Mouse (Mus musculus) mature B cell (primary cell): Measurements from ENCODE around the gene Catspere2.
"Not testable (repeated sequence)": the region's sequence is repeated elsewhere in the genome, so short reads cannot be mapped to it uniquely, and the experiment has no call there.

Experiments used
- in situ Hi-C: fragments of 300-500 bp; cut with MboI; formaldehyde crosslinking; loops from 2 replicates; pipeline ENCODE4 v1.14.3; 2019

Gene Catspere2

GRCm38 (mm10) chr1:177983024-177983450 is at the start of gene Catspere2:
Gene Catspere2, plus strand, starts transcription at chr1:177983423.
- in situ Hi-C loops: loop anchor here (10.0 kb wide), 1 partner anchor 188 kb away; the partner anchor contains the start of gene Adss

GRCm38 (mm10) chr1:177940422-177940977 is 42.7 kb upstream of the Catspere2 start:
- in situ Hi-C loops: not testable (repeated sequence)

- in situ Hi-C loops: loop anchor here (10.0 kb wide), 1 partner anchor 186 kb away; the partner anchor contains the start of gene Adss
These were observed 1.9 kb upstream of the Catspere2 start for GRCm38 (mm10) chr1:177981276-177981675.

DNA sequence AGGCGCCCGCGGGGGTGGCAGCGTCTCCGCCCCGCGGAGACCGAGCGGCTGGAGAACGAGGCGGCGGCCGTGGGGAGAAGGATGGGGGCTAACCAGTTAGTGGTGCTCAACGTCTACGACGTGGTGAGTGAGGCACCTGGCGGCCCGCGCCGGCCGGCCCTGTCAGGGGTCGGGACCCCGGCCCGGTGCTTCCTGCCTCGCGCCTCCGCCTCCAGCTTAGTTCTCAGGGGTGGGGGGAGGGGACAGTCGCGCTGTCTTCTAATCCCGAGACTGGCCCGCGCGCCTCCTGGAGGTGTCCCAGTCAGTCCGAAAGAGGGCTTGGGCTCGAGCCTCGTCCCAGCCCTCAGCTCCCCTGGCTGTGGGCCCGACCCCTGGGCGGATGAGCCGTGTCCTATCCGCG is 359 bp downstream of the Catspere2 start:
- in situ Hi-C loops: loop anchor here (10.0 kb wide), 1 partner anchor 189 kb away; the partner anchor contains the start of gene Adss

GRCm38 (mm10) chr1:177984206-177984605 is 983 bp downstream of the Catspere2 start:
- in situ Hi-C loops: loop anchor here (10.0 kb wide), 1 partner anchor 189 kb away; the partner anchor contains the start of gene Adss

DNA sequence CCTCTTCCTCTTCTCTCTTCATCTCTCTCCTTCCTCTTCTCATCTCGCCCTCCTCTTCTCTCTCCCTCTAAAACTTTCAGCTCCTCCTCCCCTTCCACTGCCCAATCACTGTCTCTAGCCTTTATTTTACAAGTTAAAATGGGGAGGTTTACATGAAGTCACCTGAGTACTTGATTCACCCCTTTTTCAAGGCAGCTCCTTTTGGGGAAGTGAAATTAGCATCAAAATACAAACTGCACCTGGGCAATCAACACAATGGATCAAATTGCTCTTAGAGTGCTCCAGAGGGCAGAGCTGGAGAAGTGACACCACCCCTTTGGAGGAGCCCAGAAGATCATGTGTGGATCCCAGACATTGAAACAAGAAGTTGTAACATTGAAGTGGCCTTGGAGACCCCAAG is 4.3 kb downstream of the Catspere2 start:
- in situ Hi-C loops: loop anchor here (10.0 kb wide), 1 partner anchor 193 kb away; the partner anchor contains the start of gene Adss

GRCm38 (mm10) chr1:178072798-178073197 is 89.6 kb downstream of the Catspere2 start:
- in situ Hi-C loops: not testable (repeated sequence)

GRCm38 (mm10) chr1:178097865-178098264 is 114.6 kb downstream of the Catspere2 start:
- in situ Hi-C loops: not testable (repeated sequence)

DNA sequence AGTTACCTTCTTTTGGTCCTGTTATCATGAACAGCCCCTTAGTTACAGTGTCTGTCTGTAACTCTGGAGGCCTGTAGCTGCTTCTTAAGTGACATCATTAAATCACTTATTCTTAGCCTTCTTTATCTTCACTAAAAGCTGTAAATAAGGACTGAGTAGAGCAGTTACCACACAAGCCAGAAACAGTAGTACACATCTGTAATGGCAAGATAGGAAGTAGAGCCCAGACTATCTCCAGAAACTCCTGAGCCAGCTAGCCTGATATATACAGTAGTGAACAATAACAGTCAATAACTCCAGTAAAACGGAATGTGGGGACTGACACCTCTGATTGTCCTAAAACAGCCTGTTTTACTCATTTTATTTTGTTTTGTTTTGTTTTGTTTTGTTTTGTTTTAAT is 125.3 kb downstream of the Catspere2 start:
- in situ Hi-C loops: not testable (repeated sequence)

DNA sequence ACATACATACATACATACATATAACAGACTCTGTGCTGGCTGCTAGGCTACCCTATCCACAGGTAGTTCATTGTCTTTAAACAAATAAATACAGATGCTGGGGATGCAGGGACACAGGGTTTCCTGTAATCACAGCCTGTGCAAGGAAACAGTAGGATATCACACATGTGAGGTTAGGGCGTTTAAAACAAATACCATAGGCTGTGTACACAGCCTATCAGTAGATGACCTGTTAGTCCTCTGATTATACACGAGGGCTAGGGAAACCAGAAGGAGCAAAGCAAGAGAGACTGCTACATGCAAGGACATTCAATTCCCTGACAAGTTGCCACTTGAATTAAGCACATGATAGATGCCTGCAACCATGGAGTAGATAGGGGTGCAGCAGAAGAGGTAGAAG is 139.0 kb downstream of the Catspere2 start:
- in situ Hi-C loops: not testable (repeated sequence)

GRCm38 (mm10) chr1:178134288-178134687 is 151.1 kb downstream of the Catspere2 start:
- in situ Hi-C loops: no loop called here

- in situ Hi-C loops: loop anchor here (10.0 kb wide), 1 partner anchor 158 kb away; no protein-coding TSS in a partner anchor
These were observed 163.3 kb downstream of the Catspere2 start for GRCm38 (mm10) chr1:178146513-178146912.

DNA sequence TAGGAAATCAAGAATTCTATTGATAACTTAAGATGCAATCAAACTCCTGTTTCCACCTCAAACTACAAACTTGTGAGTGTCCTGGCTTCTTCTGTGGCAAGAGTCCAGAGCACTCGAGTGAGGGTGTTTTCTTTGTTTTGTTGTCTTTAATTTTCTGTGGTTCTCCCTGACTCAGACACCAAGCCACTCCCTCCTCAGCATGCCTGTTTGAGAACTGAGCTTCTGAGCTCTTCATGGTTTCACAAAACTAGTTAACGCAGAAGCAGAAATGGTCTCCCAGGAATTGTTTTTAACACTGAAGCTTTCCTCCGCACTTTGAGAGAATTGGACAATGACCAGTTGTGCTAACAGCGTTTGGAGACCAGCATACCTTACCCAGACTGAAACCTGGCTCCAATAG is 163.7 kb downstream of the Catspere2 start:
- in situ Hi-C loops: loop anchor here (10.0 kb wide), 1 partner anchor 158 kb away; no protein-coding TSS in a partner anchor

- in situ Hi-C loops: no loop called here
These were observed 199.0 kb downstream of the Catspere2 start for GRCm38 (mm10) chr1:178182251-178182650.

GRCm38 (mm10) chr1:178185591-178185990 is 202.4 kb downstream of the Catspere2 start:
- in situ Hi-C loops: no loop called here

- in situ Hi-C loops: not testable (repeated sequence)
These were observed 204.1 kb downstream of the Catspere2 start, which contains the start of gene Desi2 for GRCm38 (mm10) chr1:178187216-178187791. Gene Desi2, plus strand, starts transcription at chr1:178187417.

DNA sequence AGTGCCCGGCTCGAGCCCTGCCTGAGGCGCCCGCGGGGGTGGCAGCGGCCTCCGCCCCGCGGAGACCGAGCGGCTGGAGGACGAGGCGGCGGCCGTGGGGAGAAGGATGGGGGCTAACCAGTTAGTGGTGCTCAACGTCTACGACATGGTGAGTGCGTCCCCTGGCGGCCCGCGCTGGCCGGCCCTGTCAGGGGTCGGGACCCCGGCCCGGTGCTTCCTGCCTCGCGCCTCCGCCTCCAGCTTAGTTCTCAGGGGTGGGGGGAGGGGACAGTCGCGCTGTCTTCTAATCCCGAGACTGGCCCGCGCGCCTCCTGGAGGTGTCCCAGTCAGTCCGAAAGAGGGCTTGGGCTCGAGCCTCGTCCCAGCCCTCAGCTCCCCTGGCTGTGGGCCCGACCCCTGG is 204.6 kb downstream of the Catspere2 start:
- in situ Hi-C loops: not testable (repeated sequence)

DNA sequence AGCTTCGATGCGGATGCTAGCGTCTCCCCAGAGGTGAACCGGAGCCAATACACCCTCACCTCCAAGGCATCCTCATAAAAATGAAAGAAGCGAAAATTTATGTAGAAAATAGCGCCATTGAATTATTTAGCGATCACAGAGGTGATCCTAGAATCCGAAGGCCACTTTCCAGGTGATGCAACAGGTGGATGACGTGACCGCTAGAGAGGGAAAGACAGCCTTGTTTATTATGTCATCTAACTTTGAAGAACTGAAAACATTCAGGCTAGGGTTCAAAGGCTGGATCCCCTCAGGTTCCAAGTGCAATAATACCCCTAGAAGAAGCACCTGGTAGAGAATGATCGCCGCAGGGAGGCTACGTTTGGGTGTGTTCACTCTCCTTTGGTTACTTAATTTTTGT is 205.2 kb downstream of the Catspere2 start:
- in situ Hi-C loops: no loop called here

GRCm38 (mm10) chr1:178205701-178206325 is 222.6 kb downstream of the Catspere2 start:
- in situ Hi-C loops: no loop called here

DNA sequence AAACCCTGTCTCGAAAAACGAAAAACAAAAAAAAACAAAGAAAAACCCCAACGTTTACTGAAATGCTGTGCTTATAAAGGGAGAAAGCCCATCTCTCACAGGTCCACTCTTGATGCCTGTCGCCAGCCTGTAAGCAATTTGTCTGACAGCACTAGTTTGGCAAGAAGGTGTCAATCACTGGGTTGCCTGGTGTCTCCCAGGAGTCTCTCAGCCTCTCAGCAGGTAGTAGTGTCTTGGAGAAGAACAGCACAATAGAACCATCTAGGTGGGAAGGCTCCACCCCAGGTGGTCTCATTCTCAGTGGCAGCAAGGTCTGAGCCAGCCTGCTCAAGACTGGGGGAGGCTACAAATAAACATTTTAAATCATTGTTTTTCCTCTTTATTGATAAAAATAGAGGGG is 224.6 kb downstream of the Catspere2 start:
- in situ Hi-C loops: not testable (repeated sequence)

GRCm38 (mm10) chr1:178209966-178210365 is 226.7 kb downstream of the Catspere2 start:
- in situ Hi-C loops: no loop called here

DNA sequence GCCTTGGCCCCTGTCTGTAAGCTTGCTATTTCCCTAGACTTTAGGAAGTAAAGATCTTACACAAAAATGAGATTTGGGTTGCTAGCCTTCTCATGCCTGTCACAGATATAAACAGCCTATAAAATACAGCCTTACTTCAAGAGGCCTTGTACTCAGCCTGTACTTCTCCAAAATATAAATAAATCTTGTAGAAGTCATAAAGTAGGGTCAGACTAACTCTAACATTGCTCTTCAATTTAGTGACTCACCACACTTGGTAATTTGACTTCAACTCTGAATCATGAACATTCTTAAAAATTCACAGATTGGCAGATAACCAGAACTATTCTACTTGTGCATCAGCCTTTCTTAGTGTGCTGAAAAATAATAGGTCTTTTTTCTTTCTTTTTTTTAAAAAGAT is 233.9 kb downstream of the Catspere2 start:
- in situ Hi-C loops: no loop called here

- in situ Hi-C loops: no loop called here
These were observed 235.1 kb downstream of the Catspere2 start for GRCm38 (mm10) chr1:178218305-178218704.
